Mouse (Mus musculus) intestine, embryonic 14.5 days (tissue): ENCODE data around the gene Phf20. TPM values are rescaled to one million over a fixed set of nuclear protein-coding genes. Genes with fewer than 3 reads are reported as not detected.
"Not testable (repeated sequence)": the region's sequence is repeated elsewhere in the genome, so short reads cannot be mapped to it uniquely, and the experiment has no call there.

Source experiments
- ATAC-seq: fragments of 200-750 bp; cut with Nextera tagmentation; replicated peaks from 2 replicates; pipeline ENCODE4 v1.8.0; 2017; ENCODE audit warnings: low read depth, moderate number of reproducible peaks, moderate TSS enrichment, moderate library complexity; ENCODE audit not compliant: low FRiP score, low TSS enrichment
- DNase-seq: peaks from one replicate; pipeline ENCODE4 v3.0.0-alpha.2; 2018; ENCODE audit warnings: low spot score
- H3K27ac ChIP-seq: fragments of 300-500 bp; sonication (generic); 2 replicates; pipeline ENCODE4 v1.5.1; 2014; ENCODE audit warnings: low read depth, mild to moderate bottlenecking, control low read depth
- H3K27me3 ChIP-seq: fragments of 300-500 bp; sonication (generic); replicated peaks from 2 replicates; pipeline ENCODE4 v1.6.1; 2014; ENCODE audit warnings: low read length, control low read depth; ENCODE audit not compliant: control insufficient read depth, insufficient read depth
- H3K36me3 ChIP-seq: fragments of 300-500 bp; sonication (generic); 2 replicates; pipeline ENCODE4 v1.6.1; 2014; ENCODE audit warnings: low read length, control low read depth; ENCODE audit not compliant: control insufficient read depth, insufficient read depth
- H3K4me1 ChIP-seq: fragments of 300-500 bp; sonication (generic); replicated peaks from 2 replicates; pipeline ENCODE4 v1.6.1; 2014; ENCODE audit warnings: low read length, control low read depth, mixed read lengths; ENCODE audit not compliant: control insufficient read depth, insufficient read depth
- H3K4me2 ChIP-seq: fragments of 300-500 bp; sonication (generic); 2 replicates; pipeline ENCODE4 v1.6.1; 2014; ENCODE audit warnings: low read length
- H3K4me3 ChIP-seq: fragments of 300-500 bp; sonication (generic); 2 replicates; pipeline ENCODE4 v1.5.1; 2014; ENCODE audit warnings: low read depth, low read length, control low read depth, mixed read lengths
- H3K9ac ChIP-seq: fragments of 300-500 bp; sonication (generic); 2 replicates; pipeline ENCODE4 v1.6.1; 2014; ENCODE audit warnings: mild to moderate bottlenecking, low read length
- H3K9me3 ChIP-seq: fragments of 300-500 bp; sonication (generic); 2 replicates; pipeline ENCODE4 v1.6.1; 2016; ENCODE audit warnings: low read length, control low read depth; ENCODE audit not compliant: control insufficient read depth
- WGBS: fragments of 180-500 bp; shearing (Covaris S2); extraction: QIAGEN DNeasy Blood & Tissue Kit; methylation state at CpG from one replicate; pipeline ENCODE4 v1.1.7; 2014; 5-methylcytosine and 5-hydroxymethylcytosine counted together
- polyA plus RNA-seq: library from polyadenylated mRNA; unstranded; fragments of >200 nt; fragmentation: Nextera tagmentation; extraction: Ambion mirVana; gene quantifications from 2 replicates; pipeline ENCODE4 v1.2.1, GENCODE M21; 2014

Phf20 gene
- polyA plus RNA-seq, 1 experiment from 2014 or later, result 72.4 TPM

DNA sequence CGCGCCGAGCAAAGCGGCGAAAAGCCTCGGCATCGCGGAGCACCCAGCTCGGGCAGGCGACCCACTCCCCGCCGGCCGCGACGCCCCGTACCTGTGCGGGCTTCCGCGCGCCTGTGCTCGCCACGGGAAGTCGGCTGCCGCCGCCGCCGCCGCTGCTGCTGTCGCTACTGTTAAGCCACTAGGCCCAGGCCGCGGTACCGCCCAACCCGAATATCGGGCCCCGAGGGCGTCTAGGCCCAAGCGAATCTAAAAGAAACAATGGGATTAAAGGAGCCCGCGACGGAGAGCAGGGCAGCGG, 16.5 kb upstream of the Phf20 start:
- under 1% methylated on average over 41 of the region's 41 CpGs for WGBS
- no peak overlapping the region for H3K4me2 ChIP-seq
- peak overlapping the region; percentile 80 for H3K4me3 ChIP-seq
- DNase-seq (no peak), ATAC-seq (no peak)
- peaks cover 40% of the 10 kb centered on the region for H3K36me3 ChIP-seq
- peak overlapping the region; percentile 96 for H3K27ac ChIP-seq
- H3K9ac ChIP-seq, result peak overlapping the region; percentile 99
- H3K4me1 ChIP-seq, result peaks cover 12% of the 10 kb centered on the region
- no peaks in the 10 kb centered on the region for H3K9me3 ChIP-seq
- no peaks in the 10 kb centered on the region for H3K27me3 ChIP-seq

- Histone ChIP-seq H3K4me3 (peak within 1 kb of the TSS; percentile 80), H3K4me2 (peak within 1 kb of the TSS; percentile 88), H3K9me3 (no peaks in the 10 kb centered on the region), H3K27me3 (no peaks in the 10 kb centered on the region), H3K27ac (peak within 1 kb of the TSS; percentile 96), H3K36me3 (peaks cover 35% of the 10 kb centered on the region), H3K4me1 (peaks cover 12% of the 10 kb centered on the region), H3K9ac (peak within 1 kb of the TSS; percentile 99)
- peak; percentile 100 for DNase-seq
- ATAC-seq, result peak; percentile 96
- WGBS, result under 1% methylated on average over 47 of the region's 47 CpGs
These were observed 16.0 kb upstream of the Phf20 start, which contains the start of gene Rbm39 for GRCm38 (mm10) chr2:156180094-156180821. Rbm39 (minus strand) TSS chr2:156180238.

- H3K36me3 ChIP-seq, result peaks cover 28% of the 10 kb centered on the region
- H3K9ac ChIP-seq, result peak overlapping the region; percentile 99
- peak overlapping the region; percentile 63 for H3K4me2 ChIP-seq
- no peaks in the 10 kb centered on the region for H3K9me3 ChIP-seq
- ATAC-seq (no peak), DNase-seq (peak; percentile 41)
- H3K4me1 ChIP-seq, result peaks cover 12% of the 10 kb centered on the region
- no peaks in the 10 kb centered on the region for H3K27me3 ChIP-seq
- 14% methylated on average over 8 of the region's 8 CpGs for WGBS
- H3K4me3 ChIP-seq, result peak overlapping the region; percentile 80
- peak overlapping the region; percentile 78 for H3K27ac ChIP-seq
These were observed 15.3 kb upstream of the Phf20 start for GRCm38 (mm10) chr2:156180824-156181590.

- peaks cover 22% of the 10 kb centered on the region for H3K36me3 ChIP-seq
- H3K9ac ChIP-seq, result no peak overlapping the region
- WGBS, result 80% methylated on average over 2 of the region's 2 CpGs
- H3K9me3 ChIP-seq, result no peaks in the 10 kb centered on the region
- H3K4me3 ChIP-seq, result no peak overlapping the region
- no peak overlapping the region for H3K4me2 ChIP-seq
- ATAC-seq (no peak), DNase-seq (peak; percentile 42)
- no peaks in the 10 kb centered on the region for H3K27me3 ChIP-seq
- no peak overlapping the region for H3K27ac ChIP-seq
- peaks cover 12% of the 10 kb centered on the region for H3K4me1 ChIP-seq
These were observed 14.7 kb upstream of the Phf20 start for GRCm38 (mm10) chr2:156181592-156181991.

GRCm38 (mm10) chr2:156189241-156189640, 7.0 kb upstream of the Phf20 start:
- not testable (repeated sequence) for DNase-seq, H3K36me3 ChIP-seq, H3K4me1 ChIP-seq, H3K27ac ChIP-seq, H3K9me3 ChIP-seq, H3K27me3 ChIP-seq, H3K4me3 ChIP-seq, H3K4me2 ChIP-seq, H3K9ac ChIP-seq, ATAC-seq
- WGBS, result 68% methylated on average over 7 of the region's 7 CpGs

DNA sequence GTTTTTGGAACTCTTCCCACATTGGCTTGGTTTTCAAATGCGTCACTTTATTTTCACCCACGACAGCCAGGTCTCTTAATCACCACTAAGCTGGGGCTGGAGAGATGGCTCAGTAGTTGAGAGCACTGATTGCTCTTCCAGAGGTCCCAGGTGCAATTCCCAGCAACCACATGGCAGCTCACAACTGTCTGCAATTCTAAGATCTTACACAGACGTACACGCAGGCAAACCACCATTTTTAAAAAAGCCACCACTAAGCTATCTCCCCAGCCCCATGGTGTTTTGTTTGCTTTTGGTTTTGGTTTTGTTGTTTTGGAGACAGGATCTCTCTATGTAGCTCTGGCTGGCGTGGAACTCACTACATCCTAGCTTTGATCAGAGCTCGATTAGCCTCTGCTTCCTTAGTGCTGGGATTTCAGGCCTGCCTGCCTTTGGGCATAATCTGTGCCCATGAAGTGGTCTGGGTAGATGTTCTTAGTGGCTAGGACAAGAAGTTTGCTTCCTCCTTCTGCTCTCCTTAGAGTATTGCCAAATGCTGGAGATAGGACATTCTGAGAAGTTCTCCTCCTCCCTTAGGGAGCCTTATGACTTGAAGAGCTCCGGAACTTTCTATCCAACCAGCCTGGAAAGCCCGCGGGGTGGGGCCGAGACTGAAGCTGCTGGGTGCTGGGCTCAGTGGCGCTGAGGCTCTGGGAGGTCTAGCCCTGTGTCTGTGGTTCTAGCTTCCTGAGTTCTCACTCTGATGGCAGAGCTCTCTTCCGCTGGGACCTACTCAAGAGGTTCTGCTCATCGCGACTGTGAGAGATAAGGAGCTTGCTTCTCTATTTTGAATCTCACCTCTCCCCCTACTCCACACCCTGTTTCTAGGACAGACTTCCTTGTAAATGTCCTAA, 6.0 kb upstream of the Phf20 start:
- Histone ChIP-seq H3K27me3 (no peaks in the 10 kb centered on the region), H3K9ac (no peak overlapping the region), H3K27ac (no peak overlapping the region), H3K9me3 (no peaks in the 10 kb centered on the region), H3K36me3 (no peaks in the 10 kb centered on the region), H3K4me3 (no peak overlapping the region), H3K4me2 (no peak overlapping the region), H3K4me1 (no peaks in the 10 kb centered on the region)
- ATAC-seq, result no peak
- no peak for DNase-seq
- WGBS, result 81% methylated on average over 14 of the region's 14 CpGs

GRCm38 (mm10) chr2:156191540-156191939, 4.7 kb upstream of the Phf20 start:
- Histone ChIP-seq H3K4me2 (no peak overlapping the region), H3K9ac (no peak overlapping the region), H3K36me3 (no peaks in the 10 kb centered on the region), H3K9me3 (no peaks in the 10 kb centered on the region), H3K4me3 (no peak overlapping the region), H3K4me1 (peaks cover 4% of the 10 kb centered on the region; the same call in 1 of the 2 replicates), H3K27me3 (no peaks in the 10 kb centered on the region), H3K27ac (no peak overlapping the region)
- DNase-seq, result no peak
- WGBS, result 94% methylated on average over 2 of the region's 2 CpGs
- no peak for ATAC-seq

GRCm38 (mm10) chr2:156192068-156192467, 4.2 kb upstream of the Phf20 start:
- no peak overlapping the region for H3K9ac ChIP-seq
- DNase-seq, result no peak
- peaks cover 4% of the 10 kb centered on the region; the same call in 1 of the 2 replicates for H3K4me1 ChIP-seq
- WGBS, result 74% methylated on average over 2 of the region's 2 CpGs
- H3K27me3 ChIP-seq, result no peaks in the 10 kb centered on the region
- H3K27ac ChIP-seq, result no peak overlapping the region
- H3K9me3 ChIP-seq, result no peaks in the 10 kb centered on the region
- no peak for ATAC-seq
- no peak overlapping the region for H3K4me2 ChIP-seq
- no peak overlapping the region for H3K4me3 ChIP-seq
- no peaks in the 10 kb centered on the region for H3K36me3 ChIP-seq
